In the genomic region with DNA sequence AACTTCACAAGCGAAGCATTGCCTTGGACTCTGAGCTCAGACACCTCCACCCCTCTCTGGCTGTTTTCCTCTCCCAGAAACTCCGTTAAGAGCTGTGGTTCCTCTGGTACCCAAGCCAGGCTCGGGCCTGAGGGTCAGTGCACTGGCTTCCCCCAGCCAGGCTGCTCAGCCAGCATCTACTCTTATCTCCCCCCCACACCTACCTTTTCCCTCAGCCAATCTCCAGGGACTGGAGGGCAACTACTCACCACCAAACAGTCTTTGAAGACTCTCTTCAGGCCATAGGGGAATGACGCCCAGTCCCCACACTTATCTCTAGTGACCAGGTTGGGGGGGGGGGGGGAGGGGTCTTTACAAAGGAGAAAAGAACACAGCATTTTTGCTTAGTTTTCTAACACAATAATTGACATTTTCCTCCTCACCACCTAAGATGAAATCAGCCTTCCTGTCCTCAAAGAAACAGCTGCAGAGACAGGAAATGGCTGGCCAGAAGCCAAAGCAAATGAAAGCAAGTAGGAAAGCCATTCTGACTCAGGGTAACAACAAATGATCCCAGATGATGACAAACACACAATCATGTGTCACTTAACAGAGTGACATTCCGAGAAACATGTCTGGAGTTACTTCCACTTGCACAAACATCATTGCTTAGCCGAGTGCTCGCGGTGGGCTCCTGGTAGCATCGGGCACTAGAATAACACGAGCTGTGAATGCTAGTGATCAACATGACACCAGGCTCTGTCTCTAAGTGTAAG, we compare ENCODE assay signal across 9 mouse cellular contexts.
DNase-seq lines count a peak whose midpoint lies in the region; ATAC-seq and TF ChIP-seq lines count a peak whose summit lies in the region.
"Had no signal": no experiment of that assay in that cellular context is flagged by ENCODE, and none has a peak within 500 bp of the region (broad histone marks: within the 10 kb centered on the region; RNA-seq: fewer than 3 reads in every experiment).

No protein-coding gene starts in this region.

- ATAC-seq in heart, embryonic 13.5 days (ENCODE audit: extremely low read depth, insufficient number of reproducible peaks, low FRiP score, low TSS enrichment), result no peak
- ATAC-seq: Patski had no signal

- H3K4me2 ChIP-seq in heart, embryonic 13.5 days, result 0 out of 2 replicates have a peak overlapping the region, but pooled peaks have one; percentile 12

- H3K36me3 ChIP-seq in heart, embryonic 13.5 days, result no peaks in the 10 kb centered on the region

- WGBS in heart, embryonic 13.5 days, result 54% methylated on average over 10 of the region's 10 CpGs

- H3K4me1 ChIP-seq in heart, embryonic 13.5 days, result peaks cover 13% of the 10 kb centered on the region

- no peak overlapping the region for H3K9ac ChIP-seq in heart, embryonic 13.5 days

- peak in 1 of 2 experiments; percentile 19 for DNase-seq in layer of hippocampus, adult 2 months (ENCODE audit: low spot score in 2 of 2)
- DNase-seq in layer of hippocampus, adult 11-12 months (ENCODE audit: low spot score), result no peak
- DNase-seq in adrenal gland, postnatal 36 days, result peak; percentile 48 to 67
- peak; percentile 69 to 73 for DNase-seq in kidney, postnatal 36 days
- peak; percentile 25 for DNase-seq in skeletal muscle tissue, adult 2 months (ENCODE audit: low read depth, low spot score)
- no peak for DNase-seq in layer of hippocampus, postnatal 10 days (ENCODE audit: low spot score in 2 of 2)
- DNase-seq in urinary bladder, postnatal 36 days (ENCODE audit: low spot score in 2 of 2), result no peak

- H3K4me3 ChIP-seq in layer of hippocampus, adult 2 months, result no peak overlapping the region
- H3K4me3 ChIP-seq in heart, embryonic 13.5 days, result no peak overlapping the region

- no peaks in the 10 kb centered on the region for H3K27me3 ChIP-seq in heart, embryonic 13.5 days (replicated peaks)

- no peaks in the 10 kb centered on the region for H3K9me3 ChIP-seq in heart, embryonic 13.5 days

- no peak for TF ChIP-seq CTCF in layer of hippocampus, adult 2 months (conservative IDR thresholded peaks at IDR 0.05)

- H3K27ac ChIP-seq in layer of hippocampus, adult 2 months, result 0 out of 2 replicates have a peak overlapping the region, but pooled peaks have one; percentile 10
- 0 out of 2 replicates have a peak overlapping the region, but pooled peaks have one; percentile 25 for H3K27ac ChIP-seq in heart, embryonic 13.5 days (replicated peaks)

Comparison
In these comparisons a context has a peak if more than half of its experiments do, and no peak if none do; other contexts are left out.
1. DNase-seq: peak in adrenal gland, postnatal 36 days (2 of 2), kidney, postnatal 36 days (2 of 2) and skeletal muscle tissue, adult 2 months (single experiment); none in layer of hippocampus, adult 11-12 months (single experiment), layer of hippocampus, postnatal 10 days (0 of 2) and urinary bladder, postnatal 36 days (0 of 2).